Mouse (Mus musculus): ENCODE results near the gene Wdr20.

DNA sequence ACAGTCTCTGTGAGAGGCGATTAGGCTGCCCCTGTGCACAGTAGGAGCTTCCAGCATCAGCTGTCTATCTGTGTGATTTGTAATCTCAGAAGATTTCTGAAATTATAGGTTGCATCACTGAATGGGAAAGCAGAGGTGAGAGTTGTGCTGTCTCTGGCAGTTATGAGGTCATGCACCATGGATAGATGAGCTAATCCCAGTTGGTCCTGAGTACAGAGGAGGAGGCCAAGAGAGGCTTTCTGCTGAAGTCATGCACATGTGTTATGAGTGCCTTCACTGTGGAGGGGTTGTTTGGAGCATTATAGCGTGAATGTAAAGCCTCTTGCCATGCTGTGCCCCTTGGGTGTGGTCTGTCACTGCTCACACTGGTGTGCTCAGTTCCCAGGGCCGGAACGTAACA is 52.8 kb downstream of the Wdr20 start:
- TF ChIP-seq CTCF (IDR thresholded peaks at IDR 0.05; ENCODE audit: extremely low read depth, insufficient read length, insufficient replicate concordance, low read depth, low read length) (no peak), POLR2A (IDR thresholded peaks at IDR 0.05; ENCODE audit: low read depth, low read length) (no peak)
